Mouse (Mus musculus): ENCODE data around the gene Osbpl10.

Osbpl10 gene

GRCm38 (mm10) chr9:115215830-115216701 is 237.7 kb downstream of the Osbpl10 start:
- DNase-seq (ENCODE audit: low read depth in 1 of 2, low spot score in 2 of 2) = no peak

- no peak for DNase-seq (ENCODE audit: low read depth in 1 of 2, low spot score in 2 of 2)
Observed at GRCm38 (mm10) chr9:115217984-115218383, 239.6 kb downstream of the Osbpl10 start.

- no peak for DNase-seq (ENCODE audit: low read depth in 1 of 2, low spot score in 2 of 2)
Observed at GRCm38 (mm10) chr9:115220466-115220865, 242.1 kb downstream of the Osbpl10 start.

GRCm38 (mm10) chr9:115221265-115221664 is 242.9 kb downstream of the Osbpl10 start:
- DNase-seq (ENCODE audit: low read depth in 1 of 2, low spot score in 2 of 2) = no peak

GRCm38 (mm10) chr9:115224744-115225354 is 246.5 kb downstream of the Osbpl10 start:
- DNase-seq (ENCODE audit: low read depth in 1 of 2, low spot score in 2 of 2) = no peak

- no peak for DNase-seq (ENCODE audit: low read depth in 1 of 2, low spot score in 2 of 2)
Observed at GRCm38 (mm10) chr9:115229145-115229544, 250.8 kb downstream of the Osbpl10 start.

- DNase-seq (ENCODE audit: low read depth in 1 of 2, low spot score in 2 of 2) = no peak
Observed at GRCm38 (mm10) chr9:115229676-115230075, 251.3 kb downstream of the Osbpl10 start.

- no peak for DNase-seq (ENCODE audit: low read depth in 1 of 2, low spot score in 2 of 2)
Observed at GRCm38 (mm10) chr9:115230141-115230540, 251.8 kb downstream of the Osbpl10 start.

- DNase-seq (ENCODE audit: low read depth in 1 of 2, low spot score in 2 of 2) = no peak
Observed at GRCm38 (mm10) chr9:115231476-115231875, 253.1 kb downstream of the Osbpl10 start.

- no peak for DNase-seq (ENCODE audit: low read depth in 1 of 2, low spot score in 2 of 2)
Observed at GRCm38 (mm10) chr9:115233721-115234120, 255.4 kb downstream of the Osbpl10 start.

GRCm38 (mm10) chr9:115234561-115234960 is 256.2 kb downstream of the Osbpl10 start:
- DNase-seq (ENCODE audit: low read depth in 1 of 2, low spot score in 2 of 2) = no peak

- peak in 1 of 2 experiments; percentile 27 for DNase-seq (ENCODE audit: low read depth in 1 of 2, low spot score in 2 of 2)
Observed at GRCm38 (mm10) chr9:115236352-115236841, 258.0 kb downstream of the Osbpl10 start.

- no peak for DNase-seq (ENCODE audit: low read depth in 1 of 2, low spot score in 2 of 2)
Observed at GRCm38 (mm10) chr9:115237943-115238342, 259.6 kb downstream of the Osbpl10 start.

GRCm38 (mm10) chr9:115239861-115240260 is 261.5 kb downstream of the Osbpl10 start:
- no peak for DNase-seq (ENCODE audit: low read depth in 1 of 2, low spot score in 2 of 2)

- no peak for DNase-seq (ENCODE audit: low read depth in 1 of 2, low spot score in 2 of 2)
Observed at GRCm38 (mm10) chr9:115243630-115244029, 265.3 kb downstream of the Osbpl10 start.

- DNase-seq (ENCODE audit: low read depth in 1 of 2, low spot score in 2 of 2) = no peak
Observed at GRCm38 (mm10) chr9:115245092-115245491, 266.7 kb downstream of the Osbpl10 start.

- no peak for DNase-seq (ENCODE audit: low read depth in 1 of 2, low spot score in 2 of 2)
Observed at GRCm38 (mm10) chr9:115249145-115249544, 270.8 kb downstream of the Osbpl10 start.

GRCm38 (mm10) chr9:115257733-115258286 is 279.4 kb downstream of the Osbpl10 start:
- no peak for DNase-seq (ENCODE audit: low read depth in 1 of 2, low spot score in 2 of 2)

GRCm38 (mm10) chr9:115259866-115260265 is 281.5 kb downstream of the Osbpl10 start:
- no peak for DNase-seq (ENCODE audit: low read depth in 1 of 2, low spot score in 2 of 2)

- DNase-seq (ENCODE audit: low read depth in 1 of 2, low spot score in 2 of 2) = no peak
Observed at GRCm38 (mm10) chr9:115260464-115260863, 282.1 kb downstream of the Osbpl10 start.

GRCm38 (mm10) chr9:115261456-115261855 is 283.1 kb downstream of the Osbpl10 start:
- no peak for DNase-seq (ENCODE audit: low read depth in 1 of 2, low spot score in 2 of 2)

GRCm38 (mm10) chr9:115261896-115262295 is 283.5 kb downstream of the Osbpl10 start:
- no peak for DNase-seq (ENCODE audit: low read depth in 1 of 2, low spot score in 2 of 2)

Data from monocyte, adult 2 months (primary cell).